Mouse (Mus musculus) kidney, postnatal 25 days (tissue): Measurements from ENCODE around the gene AC140267.1.

Experiments
- DNase-seq, 2 experiments: peaks; one replicate each; pipeline ENCODE4 v3.0.0; 2021; ENCODE audit warnings: mixed read lengths in 2 of 2

AC140267.1 gene

GRCm38 (mm10) chr15:80235535-80235934 lies at the start of gene AC140267.1:
Gene AC140267.1 (plus strand): TSS chr15:80235835.
- DNase-seq: no peak

GRCm38 (mm10) chr15:80188927-80189326 lies 46.7 kb upstream of the AC140267.1 start:
- peak; percentile 74 to 89 for DNase-seq

GRCm38 (mm10) chr15:80190075-80190474 lies 45.6 kb upstream of the AC140267.1 start:
- peak; percentile 78 to 92 for DNase-seq

- peak; percentile 55 to 84 for DNase-seq
Measured at GRCm38 (mm10) chr15:80191585-80192245, 43.9 kb upstream of the AC140267.1 start.

GRCm38 (mm10) chr15:80192246-80192585 lies 43.4 kb upstream of the AC140267.1 start:
- no peak for DNase-seq

GRCm38 (mm10) chr15:80192847-80193246 lies 42.8 kb upstream of the AC140267.1 start:
- peak in 1 of 2 experiments; percentile 69 for DNase-seq

- no peak for DNase-seq
Measured at GRCm38 (mm10) chr15:80199556-80199955, 36.1 kb upstream of the AC140267.1 start.

GRCm38 (mm10) chr15:80202111-80202775 lies 33.4 kb upstream of the AC140267.1 start:
- peak; percentile 53 to 74 for DNase-seq

GRCm38 (mm10) chr15:80203406-80203805 lies 32.2 kb upstream of the AC140267.1 start:
- peak in 1 of 2 experiments; percentile 64 for DNase-seq

- no peak for DNase-seq
Measured at GRCm38 (mm10) chr15:80206057-80206565, 29.5 kb upstream of the AC140267.1 start.

GRCm38 (mm10) chr15:80208446-80208845 lies 27.2 kb upstream of the AC140267.1 start:
- DNase-seq: peak; percentile 49 to 76

- DNase-seq: no peak
Measured at GRCm38 (mm10) chr15:80213688-80214087, 21.9 kb upstream of the AC140267.1 start.

GRCm38 (mm10) chr15:80215716-80216479 lies 19.7 kb upstream of the AC140267.1 start:
- DNase-seq: peak; percentile 46 to 49

GRCm38 (mm10) chr15:80216480-80216820 lies 19.2 kb upstream of the AC140267.1 start:
- DNase-seq: no peak

GRCm38 (mm10) chr15:80217476-80217875 lies 18.2 kb upstream of the AC140267.1 start:
- DNase-seq: no peak

GRCm38 (mm10) chr15:80219211-80219610 lies 16.4 kb upstream of the AC140267.1 start:
- no peak for DNase-seq

GRCm38 (mm10) chr15:80219705-80220657 lies 15.7 kb upstream of the AC140267.1 start:
- no peak for DNase-seq

- no peak for DNase-seq
Measured at GRCm38 (mm10) chr15:80221031-80221430, 14.6 kb upstream of the AC140267.1 start.

- no peak for DNase-seq
Measured at GRCm38 (mm10) chr15:80223751-80224150, 11.9 kb upstream of the AC140267.1 start.

GRCm38 (mm10) chr15:80225208-80225607 lies 10.4 kb upstream of the AC140267.1 start:
- peak; percentile 71 to 72 for DNase-seq

GRCm38 (mm10) chr15:80225796-80226195 lies 9.8 kb upstream of the AC140267.1 start:
- peak; percentile 75 to 87 for DNase-seq

- no peak for DNase-seq
Measured at GRCm38 (mm10) chr15:80228071-80228800, 7.4 kb upstream of the AC140267.1 start.
